Mouse (Mus musculus) forebrain, embryonic 15.5 days (tissue): Measurements from ENCODE around the gene Kcnmb2. TPM values are rescaled to one million over a fixed set of nuclear protein-coding genes. Genes with fewer than 3 reads are reported as not detected.

ENCODE experiments used
- ATAC-seq: fragments of 200-750 bp; cut with Nextera tagmentation; replicated peaks from 2 replicates; pipeline ENCODE4 v1.8.0; 2017; ENCODE audit warnings: mild to moderate bottlenecking, moderate TSS enrichment, moderate library complexity
- H3K27ac ChIP-seq: fragments of 300-500 bp; sonication (generic); replicated peaks from 2 replicates; pipeline ENCODE4 v1.5.1; 2015; ENCODE audit warnings: mild to moderate bottlenecking, inconsistent platforms
- H3K27me3 ChIP-seq: fragments of 300-500 bp; sonication (generic); 2 replicates; pipeline ENCODE4 v1.6.1; 2015; ENCODE audit warnings: inconsistent platforms
- H3K36me3 ChIP-seq: fragments of 300-500 bp; sonication (generic); 2 replicates; pipeline ENCODE4 v1.6.1; 2015; ENCODE audit warnings: mild to moderate bottlenecking, inconsistent platforms
- H3K4me1 ChIP-seq: fragments of 300-500 bp; sonication (generic); 2 replicates; pipeline ENCODE4 v1.6.1; 2015; ENCODE audit warnings: inconsistent platforms
- H3K4me2 ChIP-seq: fragments of 300-500 bp; sonication (generic); replicated peaks from 2 replicates; pipeline ENCODE4 v1.6.1; 2015; ENCODE audit warnings: mild to moderate bottlenecking, inconsistent platforms
- H3K4me3 ChIP-seq: fragments of 300-500 bp; sonication (generic); 2 replicates; pipeline ENCODE4 v1.5.1; 2015; ENCODE audit warnings: mild to moderate bottlenecking, inconsistent platforms
- H3K9ac ChIP-seq: fragments of 300-500 bp; sonication (generic); replicated peaks from 2 replicates; pipeline ENCODE4 v1.6.1; 2015; ENCODE audit warnings: mild to moderate bottlenecking, inconsistent platforms
- H3K9me3 ChIP-seq: fragments of 300-500 bp; sonication (generic); 2 replicates; pipeline ENCODE4 v1.6.1; 2016; ENCODE audit warnings: inconsistent platforms
- WGBS: fragments of 180-500 bp; shearing (Covaris S2); methylation state at CpG from one replicate; pipeline ENCODE4 v1.1.7; 2015; ENCODE audit warnings: mixed read lengths; 5-methylcytosine and 5-hydroxymethylcytosine counted together
- polyA plus RNA-seq: library from polyadenylated mRNA; unstranded; fragments of >200 nt; fragmentation: Nextera tagmentation; extraction: Ambion mirVana; gene quantifications from 2 replicates; pipeline ENCODE4 v1.2.1, GENCODE M21; 2015

Kcnmb2 gene
- polyA plus RNA-seq, 1 experiment from 2014 or later: 3.6 TPM

DNA sequence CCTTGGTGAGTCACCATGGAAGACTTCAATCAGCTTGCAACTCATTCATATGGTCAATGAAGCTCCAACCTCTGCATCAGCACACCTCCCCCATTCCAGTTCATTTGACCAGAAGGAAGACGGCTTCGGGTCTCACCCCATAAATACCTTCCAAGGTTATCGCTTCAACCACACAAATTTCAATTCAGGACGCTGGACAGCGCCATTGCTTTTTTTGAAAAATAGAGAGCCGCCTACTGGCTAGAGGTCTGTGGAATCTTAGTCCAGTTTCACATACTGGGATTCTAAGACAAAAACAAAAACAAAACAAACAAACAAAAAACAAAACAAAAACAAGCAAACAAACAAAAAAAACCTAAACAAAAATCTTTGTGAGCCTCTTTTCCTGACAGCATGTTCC lies 39.2 kb downstream of the Kcnmb2 start:
- no peak for ATAC-seq
- no peak overlapping the region for H3K27ac ChIP-seq
- no peaks in the 10 kb centered on the region for H3K36me3 ChIP-seq
- no peaks in the 10 kb centered on the region for H3K4me1 ChIP-seq
- H3K9me3 ChIP-seq: no peaks in the 10 kb centered on the region
- H3K4me2 ChIP-seq: no peak overlapping the region
- H3K27me3 ChIP-seq: no peaks in the 10 kb centered on the region
- H3K4me3 ChIP-seq: no peak overlapping the region
- WGBS: 35% methylated on average over 6 of the region's 6 CpGs
- no peak overlapping the region for H3K9ac ChIP-seq

DNA sequence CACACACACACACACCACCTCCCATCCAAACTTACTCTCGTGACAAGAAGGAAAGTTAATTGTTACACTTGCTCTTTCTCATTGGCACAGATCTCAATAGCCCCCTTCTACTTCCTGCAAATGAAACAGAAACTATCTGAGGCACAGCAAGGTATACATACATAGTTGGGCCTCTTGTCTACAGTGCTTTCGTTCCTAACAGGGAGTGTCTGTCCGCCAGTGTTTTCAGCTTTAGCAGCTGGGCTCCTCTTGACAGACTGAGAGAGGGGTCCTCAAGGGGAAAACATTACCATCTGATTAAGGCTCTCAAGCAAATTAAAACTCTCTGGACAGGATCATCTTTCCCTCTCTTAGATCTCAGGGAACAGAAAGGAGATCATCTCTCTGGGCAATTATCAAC lies 51.9 kb downstream of the Kcnmb2 start:
- 59% methylated on average over 3 of the region's 3 CpGs for WGBS
- Histone ChIP-seq H3K27me3 (no peaks in the 10 kb centered on the region), H3K9me3 (no peaks in the 10 kb centered on the region), H3K9ac (no peak overlapping the region), H3K4me1 (no peaks in the 10 kb centered on the region), H3K36me3 (no peaks in the 10 kb centered on the region), H3K4me3 (no peak overlapping the region), H3K4me2 (no peak overlapping the region), H3K27ac (no peak overlapping the region)
- no peak for ATAC-seq

DNA sequence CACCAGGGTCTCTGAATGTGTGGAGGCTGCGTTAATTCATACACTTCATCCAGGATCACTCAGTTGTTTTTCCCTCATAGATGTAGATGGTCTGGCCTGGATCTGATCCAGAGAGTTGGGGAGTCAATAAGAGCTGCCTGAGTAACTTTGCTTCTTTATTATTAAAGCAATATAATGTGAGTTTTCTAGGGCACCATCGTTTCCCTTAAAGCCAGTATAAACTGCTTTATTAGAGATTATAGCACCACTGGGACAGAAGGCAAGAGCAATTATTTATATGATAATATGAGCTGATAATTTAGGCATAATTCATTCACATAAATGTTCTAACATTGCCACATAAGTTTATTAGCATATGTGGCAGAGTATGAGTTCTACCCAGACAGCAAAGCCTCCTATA lies 52.7 kb downstream of the Kcnmb2 start:
- Histone ChIP-seq H3K9me3 (no peaks in the 10 kb centered on the region), H3K27me3 (no peaks in the 10 kb centered on the region), H3K4me3 (no peak overlapping the region), H3K4me2 (no peak overlapping the region), H3K9ac (no peak overlapping the region), H3K4me1 (no peaks in the 10 kb centered on the region), H3K36me3 (no peaks in the 10 kb centered on the region), H3K27ac (no peak overlapping the region)
- 87% methylated on average over 2 of the region's 2 CpGs for WGBS
- no peak for ATAC-seq

DNA sequence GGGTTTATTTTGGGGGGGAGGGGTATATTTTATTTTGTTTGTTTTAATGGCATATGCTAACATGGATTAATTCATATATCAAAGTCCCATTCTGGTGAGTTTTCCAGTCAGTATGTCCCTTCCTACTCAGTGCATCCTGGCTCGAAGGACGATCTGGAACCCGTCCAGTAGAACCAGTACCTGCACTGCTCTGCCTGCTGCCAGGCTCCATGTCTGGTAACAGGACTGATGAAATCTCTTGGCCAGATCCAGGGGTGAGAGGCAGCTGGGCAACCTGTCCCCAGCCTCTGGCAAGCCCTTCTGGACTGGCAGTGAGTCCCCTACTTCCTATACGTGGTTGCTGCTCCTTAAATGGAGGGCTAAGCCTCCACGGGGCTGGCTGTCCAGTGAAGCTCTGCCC lies 57.5 kb downstream of the Kcnmb2 start:
- no peak overlapping the region for H3K4me3 ChIP-seq
- H3K27me3 ChIP-seq: no peaks in the 10 kb centered on the region
- no peak overlapping the region for H3K27ac ChIP-seq
- no peak overlapping the region for H3K9ac ChIP-seq
- no peak for ATAC-seq
- H3K4me1 ChIP-seq: no peaks in the 10 kb centered on the region
- no peaks in the 10 kb centered on the region for H3K36me3 ChIP-seq
- WGBS: 84% methylated on average over 5 of the region's 5 CpGs
- no peaks in the 10 kb centered on the region for H3K9me3 ChIP-seq
- H3K4me2 ChIP-seq: no peak overlapping the region

DNA sequence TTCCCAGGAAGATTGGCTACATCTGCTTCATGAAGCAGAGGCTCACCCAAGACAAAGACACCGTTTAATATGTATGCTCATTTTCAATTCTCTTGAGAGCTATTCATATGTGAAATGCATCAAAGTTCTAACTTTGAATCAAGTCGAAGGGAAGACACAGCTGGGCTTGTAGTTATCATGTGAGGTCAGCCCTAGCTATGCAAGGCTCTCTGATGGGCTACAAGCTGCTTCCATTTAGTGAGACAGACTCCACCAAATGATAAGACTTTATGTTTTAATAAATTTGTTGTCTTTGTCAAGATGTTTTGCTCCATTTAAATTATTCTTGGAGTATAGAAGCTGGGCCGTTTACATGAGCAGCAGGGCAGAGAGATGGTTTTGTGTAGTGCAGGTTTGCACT lies 58.9 kb downstream of the Kcnmb2 start:
- WGBS: 54% methylated on average over 3 of the region's 3 CpGs

DNA sequence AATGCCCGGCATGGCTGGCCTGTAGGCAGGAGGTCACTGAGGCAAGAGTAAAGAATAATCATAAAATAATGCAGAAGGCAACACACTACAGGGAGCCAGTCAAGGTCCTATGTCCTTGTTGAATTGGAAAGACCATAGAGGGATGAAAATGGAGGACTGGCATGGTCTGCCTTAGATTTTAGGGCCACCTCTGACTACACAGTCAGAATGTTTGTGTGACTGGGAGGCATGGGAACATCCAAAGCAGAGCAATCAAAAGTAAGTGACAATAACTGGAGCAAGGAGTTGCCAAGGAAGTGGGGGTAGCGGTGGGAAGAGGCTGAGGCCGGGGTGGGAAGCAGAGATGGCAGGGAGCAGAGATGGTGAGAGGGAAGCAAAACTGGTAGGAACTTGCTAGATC lies 60.8 kb downstream of the Kcnmb2 start:
- no peak overlapping the region for H3K4me2 ChIP-seq
- WGBS: 96% methylated on average over 3 of the region's 3 CpGs
- ATAC-seq: no peak

More for the DNA sequence above, 58.9 kb downstream of the Kcnmb2 start:
- H3K4me3 ChIP-seq: no peak overlapping the region
- H3K36me3 ChIP-seq: no peaks in the 10 kb centered on the region
- H3K4me2 ChIP-seq: no peak overlapping the region
- H3K27me3 ChIP-seq: no peaks in the 10 kb centered on the region
- no peaks in the 10 kb centered on the region for H3K4me1 ChIP-seq
- H3K9me3 ChIP-seq: no peaks in the 10 kb centered on the region
- H3K27ac ChIP-seq: no peak overlapping the region
- H3K9ac ChIP-seq: no peak overlapping the region
- no peak for ATAC-seq

DNA sequence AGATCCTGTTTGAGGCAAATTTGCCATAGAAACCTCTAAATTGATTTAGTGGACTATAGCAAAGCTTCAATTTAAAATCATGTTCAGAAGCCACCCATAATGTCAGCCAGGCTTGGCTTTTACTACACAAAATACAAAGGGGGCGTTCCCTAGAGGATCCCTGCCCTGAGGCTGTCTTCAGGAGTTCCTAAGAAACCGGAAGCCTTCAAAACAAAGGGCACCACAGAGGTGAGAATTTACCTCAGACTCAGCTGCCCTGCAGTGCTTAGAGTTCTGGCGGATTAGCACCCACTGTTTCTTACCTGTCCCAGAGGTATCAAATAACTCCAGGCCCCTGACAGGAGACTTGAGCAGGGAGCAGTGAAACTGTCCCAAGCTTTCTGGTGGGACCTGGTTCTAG lies 77.4 kb downstream of the Kcnmb2 start:
- H3K4me1 ChIP-seq: no peaks in the 10 kb centered on the region

More for the DNA sequence above, 60.8 kb downstream of the Kcnmb2 start:
- H3K27ac ChIP-seq: no peak overlapping the region
- H3K9me3 ChIP-seq: no peaks in the 10 kb centered on the region
- H3K9ac ChIP-seq: no peak overlapping the region
- H3K4me1 ChIP-seq: no peaks in the 10 kb centered on the region
- no peak overlapping the region for H3K4me3 ChIP-seq
- no peaks in the 10 kb centered on the region for H3K36me3 ChIP-seq
- no peaks in the 10 kb centered on the region for H3K27me3 ChIP-seq

DNA sequence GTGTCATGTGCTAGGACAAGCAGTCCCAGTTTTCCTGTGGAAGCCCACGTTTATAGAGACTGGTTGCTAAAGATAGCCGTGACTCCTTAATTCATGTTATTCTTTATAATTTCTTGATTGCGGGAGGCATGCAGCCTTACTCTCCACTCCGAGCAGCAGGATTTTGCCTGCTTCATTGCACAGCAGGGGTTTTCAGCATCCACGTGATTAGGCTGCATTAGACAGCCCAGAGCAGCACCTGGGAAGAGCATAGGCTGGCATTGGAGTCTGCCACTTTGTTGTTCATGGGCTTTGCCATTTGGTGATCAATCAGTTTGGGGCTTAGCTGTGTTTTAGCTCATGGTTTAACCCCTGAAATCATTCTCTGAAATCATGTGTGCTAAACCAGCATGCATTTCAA lies 80.1 kb downstream of the Kcnmb2 start:
- no peak overlapping the region for H3K4me2 ChIP-seq
- 37% methylated on average over 5 of the region's 5 CpGs for WGBS
- H3K9me3 ChIP-seq: no peaks in the 10 kb centered on the region
- H3K4me1 ChIP-seq: no peaks in the 10 kb centered on the region
- peak; percentile 48; the same call in 1 of the 2 replicates for ATAC-seq
- no peaks in the 10 kb centered on the region for H3K36me3 ChIP-seq
- H3K4me3 ChIP-seq: no peak overlapping the region
- H3K27me3 ChIP-seq: no peaks in the 10 kb centered on the region
- H3K9ac ChIP-seq: no peak overlapping the region
- no peak overlapping the region for H3K27ac ChIP-seq

More for the DNA sequence above, 77.4 kb downstream of the Kcnmb2 start:
- no peak for ATAC-seq
- H3K9ac ChIP-seq: no peak overlapping the region
- no peak overlapping the region for H3K27ac ChIP-seq
- WGBS: 17% methylated on average over 3 of the region's 3 CpGs
- no peaks in the 10 kb centered on the region for H3K27me3 ChIP-seq
- no peaks in the 10 kb centered on the region for H3K36me3 ChIP-seq
- no peaks in the 10 kb centered on the region for H3K9me3 ChIP-seq
- H3K4me3 ChIP-seq: no peak overlapping the region
- H3K4me2 ChIP-seq: no peak overlapping the region

DNA sequence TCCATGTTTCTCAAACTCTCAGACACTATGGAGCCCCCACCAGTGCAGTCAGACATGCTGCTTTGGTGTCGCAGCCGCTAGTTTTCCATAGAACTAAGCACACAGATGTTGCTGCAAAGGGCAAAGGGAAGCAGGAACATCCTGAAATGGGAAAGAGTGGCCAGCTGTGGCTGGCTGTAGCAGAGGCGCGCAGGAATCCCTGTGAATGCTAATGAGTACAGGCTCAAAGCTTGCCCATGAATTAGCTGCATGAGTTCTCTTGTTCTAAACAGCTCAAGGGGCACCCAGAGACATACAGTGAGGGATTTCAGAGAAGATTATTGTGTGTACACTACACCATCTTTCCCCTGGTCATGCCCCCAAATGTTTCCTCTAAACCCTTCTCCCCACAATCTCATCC lies 82.8 kb downstream of the Kcnmb2 start:
- H3K27ac ChIP-seq: no peak overlapping the region
- H3K4me2 ChIP-seq: no peak overlapping the region
- H3K36me3 ChIP-seq: no peaks in the 10 kb centered on the region
- no peak overlapping the region for H3K9ac ChIP-seq
- 0 out of 2 replicates have a peak, but pooled peaks have one; percentile 48 for ATAC-seq
- H3K4me1 ChIP-seq: no peaks in the 10 kb centered on the region
- H3K27me3 ChIP-seq: no peaks in the 10 kb centered on the region
- H3K4me3 ChIP-seq: no peak overlapping the region
- H3K9me3 ChIP-seq: no peaks in the 10 kb centered on the region
- 59% methylated on average over 4 of the region's 4 CpGs for WGBS

DNA sequence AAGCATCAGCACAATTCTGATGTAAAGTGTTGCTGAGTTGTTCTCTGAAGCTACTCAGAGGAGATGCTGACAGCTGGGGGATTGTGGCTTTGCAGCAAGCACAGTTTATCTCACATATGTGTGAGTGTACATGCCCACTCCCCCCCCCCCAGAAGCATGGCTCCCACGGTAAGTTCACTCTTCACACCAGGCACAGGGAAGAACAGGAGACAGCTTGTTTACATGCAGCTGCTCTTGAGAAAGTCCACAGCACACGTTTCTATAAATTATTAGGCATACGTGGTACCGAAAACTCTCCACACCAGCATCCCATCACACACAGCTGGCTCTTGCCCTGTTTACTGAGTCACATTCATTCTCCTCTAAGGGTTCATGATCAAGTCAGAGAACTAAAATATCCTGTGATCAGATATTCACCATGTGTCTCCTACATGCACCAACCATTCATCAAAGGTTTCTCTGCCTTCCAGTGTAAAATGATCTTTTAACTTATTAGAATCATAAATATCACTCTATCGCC lies 89.3 kb downstream of the Kcnmb2 start:
- Histone ChIP-seq H3K27me3 (no peaks in the 10 kb centered on the region), H3K9ac (no peak overlapping the region), H3K27ac (no peak overlapping the region), H3K9me3 (no peaks in the 10 kb centered on the region), H3K36me3 (no peaks in the 10 kb centered on the region), H3K4me2 (no peak overlapping the region), H3K4me3 (no peak overlapping the region), H3K4me1 (no peaks in the 10 kb centered on the region)
- ATAC-seq: no peak
- 69% methylated on average over 5 of the region's 5 CpGs for WGBS

DNA sequence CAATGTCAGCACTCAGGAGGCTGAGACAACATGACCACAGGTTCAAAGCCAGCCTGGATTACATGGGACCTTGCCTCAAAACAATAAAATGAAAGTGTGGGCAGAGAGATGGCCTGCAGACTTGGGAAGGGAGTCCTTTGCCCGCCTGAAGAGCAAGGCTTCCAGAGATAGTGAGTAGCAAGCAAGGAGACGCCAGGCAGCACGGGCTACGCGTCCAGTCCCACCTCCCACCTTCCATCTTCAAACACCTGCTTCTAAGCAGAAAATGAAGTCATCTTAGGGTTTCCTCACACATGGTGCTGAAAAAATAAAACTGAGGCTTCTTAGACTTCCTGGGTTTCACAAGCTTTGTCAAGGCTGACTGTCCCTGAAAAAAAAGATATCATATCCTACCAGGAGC lies 109.3 kb downstream of the Kcnmb2 start:
- no peak overlapping the region for H3K27ac ChIP-seq
- no peak overlapping the region for H3K4me3 ChIP-seq
- H3K9me3 ChIP-seq: no peaks in the 10 kb centered on the region
- H3K36me3 ChIP-seq: no peaks in the 10 kb centered on the region
- WGBS: 92% methylated on average over 5 of the region's 5 CpGs
- H3K4me2 ChIP-seq: no peak overlapping the region
- H3K4me1 ChIP-seq: no peaks in the 10 kb centered on the region
- no peak for ATAC-seq
- H3K27me3 ChIP-seq: no peaks in the 10 kb centered on the region
- H3K9ac ChIP-seq: no peak overlapping the region

DNA sequence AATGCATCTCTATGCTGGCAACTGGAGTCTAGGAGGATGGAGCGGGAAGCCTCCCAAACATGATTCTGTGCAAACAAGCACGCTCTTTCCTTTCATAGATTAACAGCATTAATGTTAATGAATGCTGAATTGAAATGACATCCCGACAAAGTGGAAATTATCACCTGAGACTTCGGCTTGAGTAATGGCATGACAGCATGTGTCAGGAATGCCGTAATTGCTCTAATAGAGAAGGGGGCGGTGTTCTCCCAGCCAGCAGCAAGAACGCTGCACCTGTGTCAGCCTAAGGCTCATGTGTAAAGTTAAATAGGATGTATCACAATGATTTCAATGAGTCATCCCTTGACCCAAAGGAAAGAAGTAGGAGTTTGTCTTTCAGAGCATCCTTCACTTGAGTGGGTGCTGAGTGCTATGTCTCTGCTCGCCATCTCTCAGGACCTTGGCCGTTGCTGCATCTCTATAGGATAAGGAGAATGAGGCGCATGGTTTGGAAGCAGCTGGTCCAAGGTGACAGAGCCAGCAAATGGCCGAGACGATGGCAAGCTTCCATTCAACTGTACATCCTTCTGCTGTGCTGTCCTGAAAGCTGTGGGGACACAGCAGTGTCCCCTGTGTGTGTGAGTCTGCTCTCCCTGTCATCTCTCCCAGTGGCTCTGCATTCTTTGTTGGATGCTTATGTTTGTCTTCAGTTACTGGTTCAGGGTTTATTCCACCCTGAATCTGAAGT lies 110.1 kb downstream of the Kcnmb2 start:
- no peak overlapping the region for H3K4me3 ChIP-seq
- ATAC-seq: peak; percentile 46; the same call in 1 of the 2 replicates
- no peaks in the 10 kb centered on the region for H3K27me3 ChIP-seq
- H3K9ac ChIP-seq: no peak overlapping the region
- WGBS: 70% methylated on average over 12 of the region's 12 CpGs
- no peak overlapping the region for H3K27ac ChIP-seq
- H3K36me3 ChIP-seq: no peaks in the 10 kb centered on the region
- no peaks in the 10 kb centered on the region for H3K4me1 ChIP-seq
- H3K4me2 ChIP-seq: no peak overlapping the region
- no peaks in the 10 kb centered on the region for H3K9me3 ChIP-seq

DNA sequence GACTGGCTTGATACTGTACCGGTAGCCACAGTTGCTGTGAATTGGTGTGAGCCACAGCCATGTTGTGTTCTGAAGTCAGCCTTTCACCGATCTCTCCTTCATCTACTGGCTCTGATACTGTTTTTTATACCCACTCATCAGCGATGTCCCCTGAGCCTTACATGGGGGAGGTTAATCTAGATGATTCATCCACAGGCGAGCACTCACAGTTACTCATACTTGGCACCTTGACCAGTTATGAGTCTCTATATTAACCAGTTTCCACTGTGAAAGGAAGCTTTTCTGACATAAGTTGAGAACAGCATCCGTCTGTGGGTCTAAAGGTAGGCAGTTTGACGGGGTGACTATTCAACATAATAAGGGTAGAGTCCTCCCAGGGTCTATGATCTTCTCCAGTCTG lies 118.7 kb downstream of the Kcnmb2 start:
- Histone ChIP-seq H3K27me3 (no peaks in the 10 kb centered on the region), H3K9me3 (no peaks in the 10 kb centered on the region), H3K4me1 (no peaks in the 10 kb centered on the region), H3K4me3 (no peak overlapping the region), H3K9ac (no peak overlapping the region), H3K27ac (no peak overlapping the region), H3K36me3 (no peaks in the 10 kb centered on the region), H3K4me2 (no peak overlapping the region)
- ATAC-seq: no peak
- 91% methylated on average over 6 of the region's 6 CpGs for WGBS
